Mouse (Mus musculus): ENCODE results near the gene Mef2a. TPM values are rescaled to one million over a fixed set of nuclear protein-coding genes. Genes with fewer than 3 reads are reported as not detected.

The Mef2a gene
- polyA plus RNA-seq, 1 experiment from 2014 or later, result 41.0 TPM

GRCm38 (mm10) chr7:67243894-67244282 is 128.8 kb downstream of the Mef2a start:
- WGBS, result 49% methylated on average over 4 of the region's 4 CpGs
- Histone ChIP-seq H3K4me1 (ENCODE audit: control insufficient read depth, insufficient read depth, low read length) (0 out of 2 replicates have a peak, but pooled peaks cover 7% of the 10 kb centered on the region), H3K27me3 (ENCODE audit: control insufficient read depth, insufficient read depth, low read length) (no peaks in the 10 kb centered on the region), H3K36me3 (ENCODE audit: control insufficient read depth, insufficient read depth, low read length) (no peaks in the 10 kb centered on the region), H3K9me3 (replicated peaks; ENCODE audit: control insufficient read depth, low read length) (no peaks in the 10 kb centered on the region), H3K9ac (ENCODE audit: low read length) (no peak overlapping the region), H3K4me3 (replicated peaks; ENCODE audit: low read length) (no peak overlapping the region), H3K27ac (ENCODE audit: low read length) (no peak overlapping the region), H3K4me2 (ENCODE audit: low read depth, low read length) (no peak overlapping the region)
- ATAC-seq (ENCODE audit: insufficient read depth, low FRiP score), result no peak

GRCm38 (mm10) chr7:67243121-67243893 is 129.4 kb downstream of the Mef2a start:
- H3K27me3 ChIP-seq (ENCODE audit: control insufficient read depth, insufficient read depth, low read length), result no peaks in the 10 kb centered on the region
- H3K4me1 ChIP-seq (ENCODE audit: control insufficient read depth, insufficient read depth, low read length), result 0 out of 2 replicates have a peak, but pooled peaks cover 6% of the 10 kb centered on the region
- H3K9me3 ChIP-seq (replicated peaks; ENCODE audit: control insufficient read depth, low read length), result no peaks in the 10 kb centered on the region
- H3K4me2 ChIP-seq (ENCODE audit: low read depth, low read length), result no peak overlapping the region
- no peaks in the 10 kb centered on the region for H3K36me3 ChIP-seq (ENCODE audit: control insufficient read depth, insufficient read depth, low read length)
- 50% methylated on average over 2 of the region's 2 CpGs for WGBS
- no peak overlapping the region for H3K27ac ChIP-seq (ENCODE audit: low read length)
- H3K4me3 ChIP-seq (replicated peaks; ENCODE audit: low read length), result no peak overlapping the region
- H3K9ac ChIP-seq (ENCODE audit: low read length), result no peak overlapping the region
- no peak for ATAC-seq (ENCODE audit: insufficient read depth, low FRiP score)

DNA sequence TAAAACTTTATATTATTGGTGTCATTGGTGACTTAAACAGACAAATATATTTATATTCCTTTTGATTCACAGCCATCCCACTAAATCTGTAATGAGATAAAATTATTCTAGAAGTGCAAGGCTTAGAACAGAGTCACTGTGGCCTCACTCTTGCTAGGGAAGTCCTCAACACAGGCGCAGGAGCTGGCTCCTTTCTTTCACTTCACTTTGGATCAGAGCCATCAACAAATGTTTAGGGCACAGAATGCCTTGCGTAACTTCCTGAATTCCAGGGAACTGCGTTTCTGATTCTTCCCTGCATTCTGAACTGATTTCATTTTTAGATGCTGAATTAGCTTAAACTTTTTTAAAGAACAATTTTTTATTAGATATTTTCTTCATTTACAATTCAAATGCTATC is 130.7 kb downstream of the Mef2a start:
- Histone ChIP-seq H3K36me3 (ENCODE audit: control insufficient read depth, insufficient read depth, low read length) (no peaks in the 10 kb centered on the region), H3K9ac (ENCODE audit: low read length) (no peak overlapping the region), H3K4me2 (ENCODE audit: low read depth, low read length) (no peak overlapping the region), H3K4me1 (ENCODE audit: control insufficient read depth, insufficient read depth, low read length) (0 out of 2 replicates have a peak, but pooled peaks cover 3% of the 10 kb centered on the region), H3K27me3 (ENCODE audit: control insufficient read depth, insufficient read depth, low read length) (no peaks in the 10 kb centered on the region), H3K27ac (ENCODE audit: low read length) (no peak overlapping the region), H3K4me3 (replicated peaks; ENCODE audit: low read length) (no peak overlapping the region), H3K9me3 (replicated peaks; ENCODE audit: control insufficient read depth, low read length) (no peaks in the 10 kb centered on the region)
- 68% methylated on average over 3 of the region's 3 CpGs for WGBS
- ATAC-seq (ENCODE audit: insufficient read depth, low FRiP score), result no peak

DNA sequence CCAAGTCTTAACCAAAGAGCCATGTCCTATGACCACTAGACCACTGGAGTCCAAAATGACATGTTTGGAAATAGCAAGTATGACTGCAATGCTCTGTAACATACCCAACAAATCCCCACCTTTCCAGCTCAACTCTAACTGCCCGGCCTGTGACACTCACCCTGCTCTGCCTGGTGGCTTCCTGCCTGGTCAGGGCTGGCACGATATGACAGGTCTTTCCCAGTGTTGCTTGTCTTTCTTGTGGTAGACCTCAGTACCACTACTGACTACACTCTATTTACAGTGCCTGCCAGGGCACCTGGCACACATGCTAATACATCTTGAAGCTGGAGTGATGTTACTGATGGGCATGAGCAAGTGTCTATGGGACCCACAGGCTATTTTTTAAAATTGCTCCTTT is 134.9 kb downstream of the Mef2a start:
- H3K4me2 ChIP-seq (ENCODE audit: low read depth, low read length), result no peak overlapping the region
- H3K9me3 ChIP-seq (replicated peaks; ENCODE audit: control insufficient read depth, low read length), result no peaks in the 10 kb centered on the region
- 87% methylated on average over 2 of the region's 2 CpGs for WGBS
- H3K36me3 ChIP-seq (ENCODE audit: control insufficient read depth, insufficient read depth, low read length), result no peaks in the 10 kb centered on the region; the same call in 1 of the 2 replicates
- H3K4me1 ChIP-seq (ENCODE audit: control insufficient read depth, insufficient read depth, low read length), result no peaks in the 10 kb centered on the region
- H3K27ac ChIP-seq (ENCODE audit: low read length), result no peak overlapping the region
- no peak for ATAC-seq (ENCODE audit: insufficient read depth, low FRiP score)
- H3K9ac ChIP-seq (ENCODE audit: low read length), result no peak overlapping the region
- H3K27me3 ChIP-seq (ENCODE audit: control insufficient read depth, insufficient read depth, low read length), result no peaks in the 10 kb centered on the region
- H3K4me3 ChIP-seq (replicated peaks; ENCODE audit: low read length), result no peak overlapping the region

DNA sequence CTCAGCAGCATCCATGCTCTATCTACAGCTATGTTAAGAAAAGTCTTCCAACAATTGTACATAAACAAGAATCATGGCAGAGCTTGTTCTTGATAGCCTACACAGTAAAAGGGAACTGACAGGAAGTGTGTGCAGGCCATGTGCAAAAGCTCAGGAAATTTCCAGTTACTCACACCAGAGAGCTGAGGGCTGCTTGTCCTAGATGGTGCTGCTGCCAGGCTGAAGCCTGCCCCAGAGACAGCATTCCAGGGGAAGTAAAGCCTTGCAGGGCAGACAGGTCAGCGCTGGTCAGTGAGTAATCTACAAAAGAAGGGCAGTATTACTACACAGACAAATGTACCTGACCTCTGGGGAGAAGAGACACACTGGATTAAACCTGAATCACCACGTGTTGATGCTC is 136.3 kb downstream of the Mef2a start:
- H3K4me3 ChIP-seq (replicated peaks; ENCODE audit: low read length), result no peak overlapping the region
- H3K27me3 ChIP-seq (ENCODE audit: control insufficient read depth, insufficient read depth, low read length), result no peaks in the 10 kb centered on the region
- ATAC-seq (ENCODE audit: insufficient read depth, low FRiP score), result no peak
- H3K27ac ChIP-seq (ENCODE audit: low read length), result no peak overlapping the region
- H3K4me1 ChIP-seq (ENCODE audit: control insufficient read depth, insufficient read depth, low read length), result no peaks in the 10 kb centered on the region
- no peak overlapping the region for H3K4me2 ChIP-seq (ENCODE audit: low read depth, low read length)
- H3K9me3 ChIP-seq (replicated peaks; ENCODE audit: control insufficient read depth, low read length), result no peaks in the 10 kb centered on the region
- H3K36me3 ChIP-seq (ENCODE audit: control insufficient read depth, insufficient read depth, low read length), result no peaks in the 10 kb centered on the region; the same call in 1 of the 2 replicates
- no peak overlapping the region for H3K9ac ChIP-seq (ENCODE audit: low read length)
- 82% methylated on average over 2 of the region's 2 CpGs for WGBS

DNA sequence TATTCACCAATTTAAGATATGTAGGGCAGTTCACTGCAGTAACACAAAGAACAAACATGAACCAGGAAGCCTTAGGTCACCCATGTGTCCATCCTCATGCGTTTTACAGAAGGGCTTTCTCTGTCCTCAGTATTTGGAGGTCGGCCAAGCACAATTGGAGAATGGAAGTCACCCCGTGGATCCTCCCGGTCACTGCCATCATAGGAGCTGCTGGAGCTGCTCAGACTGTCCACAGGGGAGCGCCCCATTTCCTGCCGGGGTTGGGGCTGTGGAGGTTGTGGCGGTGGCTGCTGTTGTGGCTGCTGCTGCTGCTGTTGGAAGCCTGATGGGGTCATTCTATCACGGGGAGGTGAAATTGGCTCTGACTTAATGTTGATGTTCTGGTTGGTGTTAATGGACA is 137.9 kb downstream of the Mef2a start:
- Histone ChIP-seq H3K4me2 (ENCODE audit: low read depth, low read length) (no peak overlapping the region), H3K4me3 (replicated peaks; ENCODE audit: low read length) (no peak overlapping the region), H3K9me3 (replicated peaks; ENCODE audit: control insufficient read depth, low read length) (no peaks in the 10 kb centered on the region), H3K4me1 (ENCODE audit: control insufficient read depth, insufficient read depth, low read length) (no peaks in the 10 kb centered on the region), H3K36me3 (ENCODE audit: control insufficient read depth, insufficient read depth, low read length) (no peaks in the 10 kb centered on the region; the same call in 1 of the 2 replicates), H3K27me3 (ENCODE audit: control insufficient read depth, insufficient read depth, low read length) (no peaks in the 10 kb centered on the region), H3K27ac (ENCODE audit: low read length) (no peak overlapping the region), H3K9ac (ENCODE audit: low read length) (no peak overlapping the region)
- ATAC-seq (ENCODE audit: insufficient read depth, low FRiP score), result no peak
- 73% methylated on average over 8 of the region's 8 CpGs for WGBS

- Histone ChIP-seq H3K27me3 (ENCODE audit: control insufficient read depth, insufficient read depth, low read length) (no peaks in the 10 kb centered on the region), H3K4me2 (ENCODE audit: low read depth, low read length) (no peak overlapping the region), H3K36me3 (ENCODE audit: control insufficient read depth, insufficient read depth, low read length) (no peaks in the 10 kb centered on the region; the same call in 1 of the 2 replicates), H3K4me1 (ENCODE audit: control insufficient read depth, insufficient read depth, low read length) (no peaks in the 10 kb centered on the region), H3K9ac (ENCODE audit: low read length) (no peak overlapping the region), H3K9me3 (replicated peaks; ENCODE audit: control insufficient read depth, low read length) (no peaks in the 10 kb centered on the region), H3K27ac (ENCODE audit: low read length) (no peak overlapping the region), H3K4me3 (replicated peaks; ENCODE audit: low read length) (no peak overlapping the region)
- ATAC-seq (ENCODE audit: insufficient read depth, low FRiP score), result no peak
- 87% methylated on average over 14 of the region's 14 CpGs for WGBS
Observed at GRCm38 (mm10) chr7:67232504-67232903, 140.2 kb downstream of the Mef2a start.

DNA sequence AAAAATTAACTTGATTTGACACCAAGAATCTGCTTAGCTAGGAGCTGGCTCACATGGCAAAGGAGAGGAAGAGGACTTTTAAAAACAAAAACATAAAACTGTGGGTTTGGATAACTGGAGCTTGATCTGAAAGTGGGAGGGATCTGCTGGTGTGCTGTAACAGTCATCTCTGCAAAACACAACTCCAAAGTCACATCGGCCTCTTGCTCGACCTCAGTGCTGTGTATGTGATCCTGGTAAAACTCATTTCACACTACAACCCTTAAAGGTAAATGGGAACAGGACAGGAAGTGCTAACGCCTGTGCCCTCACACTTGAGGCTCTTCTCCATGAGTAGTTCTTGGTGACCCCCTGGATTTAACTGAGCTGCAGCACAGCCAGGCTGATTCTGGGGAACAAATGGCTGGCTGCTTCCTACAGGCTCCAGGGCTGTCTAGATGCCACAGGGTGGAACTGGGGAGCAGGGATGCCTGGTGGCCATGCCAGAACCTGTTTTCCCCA is 142.0 kb downstream of the Mef2a start:
- Histone ChIP-seq H3K27me3 (ENCODE audit: control insufficient read depth, insufficient read depth, low read length) (no peaks in the 10 kb centered on the region), H3K4me2 (ENCODE audit: low read depth, low read length) (no peak overlapping the region), H3K4me1 (ENCODE audit: control insufficient read depth, insufficient read depth, low read length) (no peaks in the 10 kb centered on the region), H3K27ac (ENCODE audit: low read length) (no peak overlapping the region), H3K36me3 (ENCODE audit: control insufficient read depth, insufficient read depth, low read length) (no peaks in the 10 kb centered on the region), H3K9me3 (replicated peaks; ENCODE audit: control insufficient read depth, low read length) (no peaks in the 10 kb centered on the region), H3K9ac (ENCODE audit: low read length) (no peak overlapping the region), H3K4me3 (replicated peaks; ENCODE audit: low read length) (no peak overlapping the region)
- 86% methylated on average over 3 of the region's 3 CpGs for WGBS
- ATAC-seq (ENCODE audit: insufficient read depth, low FRiP score), result no peak

DNA sequence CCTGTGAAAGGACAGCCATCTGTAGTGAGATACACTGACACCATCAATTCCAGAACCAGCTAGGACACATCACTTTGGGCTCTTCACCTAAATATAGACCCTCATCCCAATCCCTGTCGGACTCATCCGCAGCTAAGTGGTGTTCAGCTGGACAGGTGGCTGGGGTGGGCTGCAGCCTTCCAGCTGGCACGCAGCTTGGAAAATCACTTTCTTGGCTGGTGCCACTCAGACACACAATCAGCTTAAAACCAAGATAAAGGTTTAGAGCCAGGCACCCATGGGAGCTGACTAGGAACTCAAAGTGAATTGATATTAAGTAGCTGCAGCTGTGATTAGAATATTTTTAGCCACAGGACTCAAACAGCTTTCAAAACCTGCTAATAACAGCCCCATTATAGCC is 142.4 kb downstream of the Mef2a start:
- 85% methylated on average over 3 of the region's 3 CpGs for WGBS
- no peak for ATAC-seq (ENCODE audit: insufficient read depth, low FRiP score)
- Histone ChIP-seq H3K4me2 (ENCODE audit: low read depth, low read length) (no peak overlapping the region), H3K4me1 (ENCODE audit: control insufficient read depth, insufficient read depth, low read length) (no peaks in the 10 kb centered on the region), H3K4me3 (replicated peaks; ENCODE audit: low read length) (no peak overlapping the region), H3K9ac (ENCODE audit: low read length) (no peak overlapping the region), H3K9me3 (replicated peaks; ENCODE audit: control insufficient read depth, low read length) (no peaks in the 10 kb centered on the region), H3K27ac (ENCODE audit: low read length) (no peak overlapping the region), H3K27me3 (ENCODE audit: control insufficient read depth, insufficient read depth, low read length) (no peaks in the 10 kb centered on the region), H3K36me3 (ENCODE audit: control insufficient read depth, insufficient read depth, low read length) (no peaks in the 10 kb centered on the region)
